Mouse (Mus musculus): ENCODE measurements around the gene Ush1g. TPM values are rescaled to one million over a fixed set of nuclear protein-coding genes. Genes with fewer than 3 reads are reported as not detected.

The Ush1g gene
- polyA plus RNA-seq, 1 experiment, result not detected

DNA sequence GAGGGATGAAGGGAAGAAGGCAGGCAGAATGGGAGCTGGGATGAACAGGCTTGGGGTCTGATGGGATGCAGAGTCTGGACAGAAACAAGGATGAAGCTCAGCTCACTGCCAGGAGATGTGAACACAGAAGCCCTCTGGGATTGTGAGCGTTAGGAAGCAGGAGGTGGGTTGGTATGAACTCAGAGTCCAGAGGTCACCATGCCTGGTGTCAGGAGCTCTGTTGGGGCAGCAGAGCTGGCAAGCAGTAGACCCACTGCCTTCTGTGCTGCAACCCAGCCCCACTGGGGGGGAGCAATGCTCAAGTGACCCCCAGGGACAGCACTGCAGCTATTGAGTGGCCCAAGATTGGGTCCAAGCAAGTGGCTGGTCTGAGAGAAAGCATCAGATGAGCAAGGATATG is 16.0 kb upstream of the Ush1g start:
- no peak overlapping the region for H3K4me3 ChIP-seq (ENCODE audit: insufficient read depth, low read depth, low read length)
- H3K27ac ChIP-seq (ENCODE audit: insufficient read depth, low read depth, low read length), result no peak overlapping the region
- H3K4me1 ChIP-seq (ENCODE audit: control insufficient read depth, insufficient read depth, low read length), result peaks cover 15% of the 10 kb centered on the region
- TF ChIP-seq CTCF (IDR thresholded peaks at IDR 0.05; ENCODE audit: insufficient read depth, low read depth, low read length), result no peak
- TF ChIP-seq POLR2A (IDR thresholded peaks at IDR 0.05; ENCODE audit: insufficient read depth, low read depth, low read length), result no peak
- WGBS, result 81% methylated on average over 1 of the region's 1 CpGs

DNA sequence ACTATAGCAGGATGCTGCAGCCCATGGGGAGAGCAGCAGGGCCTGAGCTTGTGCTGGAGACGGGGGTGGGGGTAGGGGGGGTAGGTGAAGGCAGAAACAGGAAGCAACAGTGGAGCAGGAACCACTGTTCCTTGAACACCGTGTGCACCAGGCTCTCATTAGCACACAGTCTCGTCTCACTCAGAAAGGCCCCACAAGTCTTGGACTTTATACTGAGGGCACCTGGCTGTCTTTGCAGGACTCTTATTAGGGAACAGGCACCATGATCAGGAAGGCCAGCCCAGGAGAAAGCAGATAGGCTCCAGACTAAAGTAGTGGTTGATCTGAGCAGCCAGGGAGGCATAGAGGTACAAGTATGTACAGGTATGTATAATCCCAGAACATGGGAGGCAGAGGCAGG is 15.5 kb upstream of the Ush1g start:
- no peak overlapping the region for H3K27ac ChIP-seq (ENCODE audit: insufficient read depth, low read depth, low read length)
- H3K4me3 ChIP-seq (ENCODE audit: insufficient read depth, low read depth, low read length), result no peak overlapping the region
- peaks cover 15% of the 10 kb centered on the region for H3K4me1 ChIP-seq (ENCODE audit: control insufficient read depth, insufficient read depth, low read length)
- 73% methylated on average over 3 of the region's 3 CpGs for WGBS
- TF ChIP-seq CTCF (IDR thresholded peaks at IDR 0.05; ENCODE audit: insufficient read depth, low read depth, low read length), result no peak
- TF ChIP-seq POLR2A (IDR thresholded peaks at IDR 0.05; ENCODE audit: insufficient read depth, low read depth, low read length), result no peak

DNA sequence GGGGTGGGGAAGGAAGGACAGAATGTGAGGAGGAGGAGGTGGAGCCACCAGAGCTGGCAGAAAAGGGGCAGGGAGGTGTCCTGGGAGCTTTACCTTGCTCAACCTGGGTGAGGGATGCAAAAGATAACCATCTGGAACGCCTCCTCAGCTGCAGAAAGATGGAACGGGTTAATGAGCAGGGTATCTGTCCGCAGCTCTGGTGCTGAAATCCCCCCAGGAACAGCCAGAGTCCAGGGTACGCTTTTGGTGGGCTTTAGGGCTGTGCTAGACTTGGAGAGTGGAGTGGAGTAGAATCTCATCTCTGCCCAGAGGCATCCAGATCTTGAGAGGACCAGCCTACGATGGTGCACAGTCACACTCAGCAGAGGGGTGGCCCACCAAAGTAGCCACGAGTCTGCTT is 14.3 kb upstream of the Ush1g start:
- Histone ChIP-seq H3K27ac (ENCODE audit: insufficient read depth, low read depth, low read length) (no peak overlapping the region), H3K4me3 (ENCODE audit: insufficient read depth, low read depth, low read length) (no peak overlapping the region), H3K4me1 (ENCODE audit: control insufficient read depth, insufficient read depth, low read length) (peaks cover 13% of the 10 kb centered on the region)
- no peak for TF ChIP-seq CTCF (IDR thresholded peaks at IDR 0.05; ENCODE audit: insufficient read depth, low read depth, low read length)
- no peak for TF ChIP-seq POLR2A (IDR thresholded peaks at IDR 0.05; ENCODE audit: insufficient read depth, low read depth, low read length)
- WGBS, result 40% methylated on average over 6 of the region's 6 CpGs

DNA sequence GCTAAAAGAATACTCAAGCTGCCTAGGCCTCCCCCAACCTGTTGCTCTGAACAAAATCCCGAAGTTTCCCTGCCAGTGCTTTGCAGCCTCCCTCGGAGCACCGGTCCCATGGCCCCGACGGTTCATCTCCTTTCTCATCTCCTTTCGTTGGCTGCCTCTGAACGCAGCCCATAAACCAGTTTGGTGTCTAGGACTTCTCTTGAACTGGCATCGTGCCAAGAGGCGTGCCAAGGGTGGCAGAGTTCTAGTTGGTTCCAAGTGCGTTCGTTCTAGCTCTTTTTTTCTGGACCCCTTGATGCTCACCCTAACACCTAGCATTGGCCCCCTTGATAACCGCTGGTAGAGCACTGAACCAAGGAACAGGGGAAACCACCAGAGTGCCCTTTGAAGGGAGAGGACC is 13.4 kb upstream of the Ush1g start:
- Histone ChIP-seq H3K4me1 (ENCODE audit: control insufficient read depth, insufficient read depth, low read length) (peaks cover 13% of the 10 kb centered on the region), H3K4me3 (ENCODE audit: insufficient read depth, low read depth, low read length) (no peak overlapping the region), H3K27ac (ENCODE audit: insufficient read depth, low read depth, low read length) (no peak overlapping the region)
- 28% methylated on average over 12 of the region's 12 CpGs for WGBS
- TF ChIP-seq CTCF (IDR thresholded peaks at IDR 0.05; ENCODE audit: insufficient read depth, low read depth, low read length), result no peak
- no peak for TF ChIP-seq POLR2A (IDR thresholded peaks at IDR 0.05; ENCODE audit: insufficient read depth, low read depth, low read length)

DNA sequence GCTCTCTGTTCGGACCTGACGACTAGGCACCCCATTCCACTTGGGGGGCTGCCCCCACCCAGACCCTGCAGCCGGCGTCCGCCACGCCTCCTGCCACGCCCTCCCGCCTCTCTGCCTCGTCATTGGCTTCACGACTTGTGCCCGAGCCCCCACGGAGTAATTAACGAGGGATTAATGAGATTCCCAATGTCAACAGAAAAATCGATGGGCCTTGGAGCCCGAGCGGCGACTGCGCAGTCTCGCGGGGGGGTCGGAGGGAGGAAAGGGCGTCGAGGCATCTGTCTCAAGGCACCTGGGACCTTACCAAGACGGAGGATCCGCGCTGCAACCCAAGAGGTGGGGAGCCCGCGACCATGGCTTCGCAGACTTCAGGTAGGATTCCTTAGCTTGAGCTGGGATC is 12.7 kb upstream of the Ush1g start, which contains the start of gene Otop3:
Gene Otop3, plus strand, starts transcription at position 201 of the 400 bp plus-strand sequence.
- no peak within 1 kb of the TSS for H3K27ac ChIP-seq (ENCODE audit: insufficient read depth, low read depth, low read length)
- 5% methylated on average over 29 of the region's 29 CpGs for WGBS
- TF ChIP-seq CTCF (IDR thresholded peaks at IDR 0.05; ENCODE audit: insufficient read depth, low read depth, low read length) (no peak), POLR2A (IDR thresholded peaks at IDR 0.05; ENCODE audit: insufficient read depth, low read depth, low read length) (no peak)
- H3K4me1 ChIP-seq (ENCODE audit: control insufficient read depth, insufficient read depth, low read length), result peaks cover 13% of the 10 kb centered on the region
- no peak within 1 kb of the TSS; the same call in 1 of the 2 replicates for H3K4me3 ChIP-seq (ENCODE audit: insufficient read depth, low read depth, low read length)

DNA sequence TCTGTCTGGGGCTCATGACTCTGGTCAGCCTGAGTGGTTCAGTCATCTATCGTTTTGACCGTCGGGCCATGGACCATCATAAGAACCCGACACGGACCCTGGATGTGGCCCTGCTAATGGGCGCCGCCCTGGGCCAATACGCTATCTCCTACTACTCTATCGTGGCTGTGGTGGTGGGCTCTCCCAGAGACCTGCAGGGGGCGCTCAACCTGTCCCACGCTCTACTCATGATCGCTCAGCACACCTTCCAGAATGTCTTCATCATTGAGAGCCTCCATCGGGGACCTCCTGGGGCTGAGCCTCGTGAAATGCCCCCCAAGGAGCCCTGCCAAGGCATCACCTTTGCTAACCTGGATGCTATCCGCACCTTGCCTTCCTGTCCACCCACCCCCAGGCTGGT is 7.5 kb upstream of the Ush1g start:
- TF ChIP-seq POLR2A (IDR thresholded peaks at IDR 0.05; ENCODE audit: insufficient read depth, low read depth, low read length), result no peak
- 0 out of 2 replicates have a peak, but pooled peaks have one; percentile 12 for TF ChIP-seq CTCF (IDR thresholded peaks at IDR 0.05; ENCODE audit: insufficient read depth, low read depth, low read length)
- H3K27ac ChIP-seq (ENCODE audit: insufficient read depth, low read depth, low read length), result no peak overlapping the region
- peaks cover 6% of the 10 kb centered on the region for H3K4me1 ChIP-seq (ENCODE audit: control insufficient read depth, insufficient read depth, low read length)
- H3K4me3 ChIP-seq (ENCODE audit: insufficient read depth, low read depth, low read length), result no peak overlapping the region
- WGBS, result 74% methylated on average over 15 of the region's 15 CpGs

DNA sequence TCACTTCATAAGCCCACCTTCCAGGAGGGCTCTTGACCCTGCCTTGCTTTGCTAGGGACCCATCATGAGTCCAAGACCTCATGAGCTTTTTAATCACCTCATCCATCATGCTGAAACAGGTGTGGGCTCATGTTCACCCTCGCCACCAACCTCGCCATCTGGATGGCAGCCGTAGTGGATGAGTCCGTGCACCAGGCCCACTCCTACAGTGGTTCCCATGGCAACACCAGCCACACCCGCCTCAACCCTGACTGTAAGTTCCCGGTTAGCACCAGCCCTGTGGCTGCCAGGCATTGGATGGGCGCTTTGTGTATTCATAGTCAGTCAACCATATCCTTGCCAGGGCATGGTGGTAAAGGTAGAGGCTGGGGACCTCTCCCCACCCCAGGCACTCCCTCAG is 4.9 kb upstream of the Ush1g start:
- Histone ChIP-seq H3K4me1 (ENCODE audit: control insufficient read depth, insufficient read depth, low read length) (peaks cover 17% of the 10 kb centered on the region), H3K4me3 (ENCODE audit: insufficient read depth, low read depth, low read length) (no peak overlapping the region), H3K27ac (ENCODE audit: insufficient read depth, low read depth, low read length) (no peak overlapping the region)
- WGBS, result 63% methylated on average over 7 of the region's 7 CpGs
- TF ChIP-seq CTCF (IDR thresholded peaks at IDR 0.05; ENCODE audit: insufficient read depth, low read depth, low read length) (no peak), POLR2A (IDR thresholded peaks at IDR 0.05; ENCODE audit: insufficient read depth, low read depth, low read length) (no peak)

DNA sequence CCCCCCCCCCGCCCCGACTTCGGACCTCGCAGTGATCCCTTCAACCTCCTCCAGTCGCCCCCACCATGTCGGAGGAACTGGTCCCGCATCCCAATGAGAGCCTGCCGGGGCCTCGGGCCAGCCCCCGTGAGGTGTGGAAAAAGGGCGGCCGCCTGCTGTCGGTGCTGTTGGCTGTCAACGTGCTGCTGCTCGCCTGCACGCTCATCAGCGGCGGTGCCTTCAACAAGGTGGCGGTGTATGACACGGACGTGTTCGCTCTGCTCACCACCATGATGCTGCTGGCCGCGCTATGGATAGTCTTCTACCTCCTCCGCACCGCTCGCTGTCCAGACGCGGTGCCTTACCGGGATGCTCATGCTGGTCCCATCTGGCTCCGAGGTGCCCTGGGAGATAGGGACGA is 1.5 kb upstream of the Ush1g start:
- Histone ChIP-seq H3K27ac (ENCODE audit: insufficient read depth, low read depth, low read length) (no peak overlapping the region), H3K4me1 (ENCODE audit: control insufficient read depth, insufficient read depth, low read length) (peaks cover 25% of the 10 kb centered on the region), H3K4me3 (ENCODE audit: insufficient read depth, low read depth, low read length) (no peak overlapping the region)
- 18% methylated on average over 32 of the region's 32 CpGs for WGBS
- TF ChIP-seq CTCF (IDR thresholded peaks at IDR 0.05; ENCODE audit: insufficient read depth, low read depth, low read length), result no peak
- TF ChIP-seq POLR2A (IDR thresholded peaks at IDR 0.05; ENCODE audit: insufficient read depth, low read depth, low read length), result no peak

DNA sequence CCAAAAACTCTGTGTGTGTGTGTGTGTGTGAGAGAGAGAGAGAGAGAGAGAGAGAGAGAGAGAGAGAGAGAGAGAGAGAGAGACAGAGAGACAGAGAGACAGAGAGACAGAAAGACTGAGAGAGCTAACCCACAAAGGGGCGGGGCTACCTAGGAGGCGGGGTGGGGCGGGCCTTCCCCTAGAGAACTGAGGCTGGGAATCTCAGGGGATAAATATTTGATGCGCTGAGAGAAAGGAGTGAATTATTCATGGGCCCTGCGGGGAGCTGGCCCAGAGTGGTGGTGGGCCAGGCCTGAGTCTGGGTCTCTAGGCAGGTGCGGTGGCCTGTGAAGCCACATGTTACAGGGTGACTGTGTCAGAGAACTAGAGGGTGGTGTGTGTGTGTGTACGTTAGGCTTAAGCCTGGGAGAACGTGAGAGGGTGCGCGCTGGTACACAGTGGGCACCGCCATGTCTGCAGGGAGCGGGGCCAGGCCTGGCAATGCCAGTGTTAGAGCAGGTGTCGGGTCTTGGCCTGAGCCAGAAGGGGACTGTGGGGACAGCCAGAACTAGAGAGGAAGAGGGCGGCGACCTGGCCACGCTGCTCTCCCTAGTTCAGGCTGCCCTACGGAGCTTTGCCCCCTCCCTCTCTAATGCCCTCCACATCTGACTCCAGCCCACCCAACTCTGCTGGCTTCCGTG is 2.0 kb downstream of the Ush1g start:
- Histone ChIP-seq H3K27ac (ENCODE audit: insufficient read depth, low read depth, low read length) (no peak overlapping the region), H3K4me3 (ENCODE audit: insufficient read depth, low read depth, low read length) (no peak overlapping the region), H3K4me1 (ENCODE audit: control insufficient read depth, insufficient read depth, low read length) (peaks cover 27% of the 10 kb centered on the region)
- TF ChIP-seq POLR2A (IDR thresholded peaks at IDR 0.05; ENCODE audit: insufficient read depth, low read depth, low read length), result no peak
- no peak for TF ChIP-seq CTCF (IDR thresholded peaks at IDR 0.05; ENCODE audit: insufficient read depth, low read depth, low read length)
- WGBS, result 50% methylated on average over 18 of the region's 18 CpGs

Data from olfactory bulb, adult 2 months (tissue).